Mouse (Mus musculus) adrenal gland, adult 18-20 months (tissue): ENCODE measurements around the gene Polr2a. TPM values are rescaled to one million over a fixed set of nuclear protein-coding genes. Genes with fewer than 3 reads are reported as not detected.
"Not testable (repeated sequence)": the region's sequence is repeated elsewhere in the genome, so short reads cannot be mapped to it uniquely, and the experiment has no call there.

Source experiments
- DNase-seq, 2 experiments: peaks; one replicate each; pipeline ENCODE4 v3.0.0; 2021 to 2022; ENCODE audit warnings: low spot score in 2 of 2
- total RNA-seq, 2 experiments: library from RNA; stranded (reverse); gene quantifications; 1 replicate in 1 of 2; 2 replicates in 1 of 2; pipeline ENCODE4 v1.2.3; 2021

The Polr2a gene
- total RNA-seq, 2 experiments from 2014 or later: 55.4 to 79.7 TPM

DNA sequence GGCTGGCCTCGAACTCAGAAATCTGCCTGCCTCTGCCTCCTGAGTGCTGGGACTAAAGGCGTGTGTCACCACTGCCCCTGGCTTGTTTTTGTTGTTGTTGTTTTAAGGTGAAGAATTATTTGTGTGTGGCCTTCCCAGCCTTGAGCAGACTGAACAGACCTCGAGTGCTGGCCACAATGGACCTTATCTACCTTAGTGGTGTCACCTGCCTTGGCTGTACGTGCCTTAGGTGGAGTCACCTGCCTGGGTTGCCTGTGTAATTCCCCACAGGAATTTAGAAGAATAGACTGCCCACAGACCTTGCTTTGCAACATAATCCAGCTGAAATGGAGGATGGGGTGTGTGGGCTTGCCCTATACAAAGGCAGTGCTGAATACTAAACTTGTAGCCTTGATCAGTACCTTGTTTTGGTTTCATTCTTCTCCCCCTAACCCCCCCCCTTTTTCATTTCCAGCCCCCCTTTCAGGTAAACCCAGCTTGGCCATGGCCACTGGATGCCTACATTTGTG, 50.5 kb downstream of the Polr2a start:
- no peak for DNase-seq

DNA sequence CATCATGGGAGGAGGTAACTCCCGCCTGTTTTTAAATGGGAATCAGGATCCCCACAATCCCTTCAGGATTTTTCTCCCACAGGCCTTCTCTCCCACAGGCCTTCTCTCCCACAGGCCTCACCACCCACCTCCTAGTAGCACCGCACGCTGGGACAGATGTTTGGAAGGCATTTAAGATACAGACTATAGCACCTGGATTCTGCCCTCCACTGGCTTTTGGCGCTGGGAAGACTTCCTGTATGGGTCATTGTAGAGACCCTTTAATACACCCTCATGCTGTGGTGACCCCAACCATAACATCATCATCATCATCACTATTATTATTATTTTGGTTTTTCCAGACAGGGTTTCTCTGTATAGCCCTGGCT, 51.0 kb downstream of the Polr2a start:
- no peak for DNase-seq

- peak; percentile 50 to 57 for DNase-seq
Measured at GRCm38 (mm10) chr11:69706775-69707479, 51.5 kb downstream of the Polr2a start.

DNA sequence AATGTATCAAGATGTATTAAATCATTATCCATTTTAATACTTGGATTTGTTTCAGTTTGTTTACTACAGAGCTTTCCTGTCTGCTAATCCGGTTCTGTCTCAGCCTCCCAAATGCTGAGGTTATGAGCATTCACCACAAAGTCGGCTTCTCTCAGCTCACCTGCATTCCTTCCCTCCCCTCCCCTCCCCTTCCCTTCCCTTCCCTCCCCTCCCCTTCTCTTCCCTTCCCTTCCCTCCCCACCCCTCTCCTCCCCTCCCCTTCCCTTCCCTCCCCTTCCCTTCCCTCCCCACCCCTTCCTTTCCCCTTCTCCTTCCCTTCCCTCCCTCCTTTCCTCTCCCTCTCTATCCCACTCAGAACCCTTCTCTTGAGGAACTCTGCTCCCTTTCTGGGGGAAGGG, 53.8 kb downstream of the Polr2a start:
- DNase-seq: no peak

DNA sequence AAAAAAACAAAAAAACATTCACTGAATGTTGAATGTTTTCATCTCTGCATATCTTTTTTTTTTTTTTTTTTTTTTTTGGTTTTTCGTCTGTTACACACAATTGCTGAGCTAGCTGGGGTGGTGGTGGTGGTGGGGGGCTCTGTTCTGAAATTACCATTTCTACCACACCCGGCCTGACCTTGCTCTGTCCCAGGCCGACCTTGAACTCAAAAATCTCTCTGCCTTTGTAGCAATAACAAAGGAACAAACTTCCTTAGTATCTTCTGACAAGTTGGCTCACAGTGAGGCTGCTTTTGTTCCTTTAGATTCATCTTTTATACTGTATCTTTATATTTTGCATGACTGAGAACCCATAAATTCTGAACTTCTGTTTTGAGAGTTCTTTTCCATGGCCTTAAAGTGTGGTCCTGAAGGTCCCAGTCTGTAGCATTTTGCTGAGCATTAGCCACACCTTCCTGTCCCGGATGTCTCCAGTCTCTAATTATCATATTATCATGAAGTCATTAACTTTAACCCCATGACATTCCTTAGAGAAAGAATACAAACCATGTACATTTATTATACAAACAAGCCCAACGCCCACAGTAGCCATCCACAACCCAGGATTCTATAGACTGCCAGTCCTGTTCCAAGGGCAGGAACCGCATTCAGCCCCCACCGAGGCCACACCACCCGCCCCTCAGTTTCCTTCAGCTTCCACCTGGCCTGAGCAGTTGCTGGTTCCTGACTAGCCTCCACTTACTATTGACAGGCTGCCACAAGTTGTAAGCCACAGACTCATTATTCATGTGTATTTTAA, 54.4 kb downstream of the Polr2a start:
- DNase-seq: no peak

- not testable (repeated sequence) for DNase-seq
Measured at GRCm38 (mm10) chr11:69703381-69703780, 55.1 kb downstream of the Polr2a start.

GRCm38 (mm10) chr11:69702886-69703285, 55.6 kb downstream of the Polr2a start:
- not testable (repeated sequence) for DNase-seq

DNA sequence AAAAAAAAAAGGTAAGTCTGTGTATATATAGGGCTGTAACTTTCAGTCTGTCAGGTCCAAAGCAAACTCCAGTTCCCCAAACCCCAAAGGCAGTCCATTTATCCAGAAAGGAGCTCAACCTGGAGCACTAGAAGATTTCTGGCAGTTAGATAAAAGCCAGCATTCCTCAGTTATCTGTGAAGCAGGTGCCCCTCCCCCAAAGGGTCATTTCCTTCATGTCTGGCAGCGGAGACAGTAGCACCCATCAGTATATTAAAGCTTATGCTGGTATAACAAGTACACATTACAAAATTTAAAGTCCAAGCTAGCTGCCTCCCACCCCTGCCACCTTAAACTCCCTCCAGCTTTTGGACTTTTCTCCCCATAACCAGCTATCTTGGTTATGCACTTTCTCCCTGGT, 58.8 kb downstream of the Polr2a start:
- DNase-seq: no peak

GRCm38 (mm10) chr11:69698574-69698973, 59.9 kb downstream of the Polr2a start:
- DNase-seq: no peak

- DNase-seq: no peak
Measured at GRCm38 (mm10) chr11:69697396-69697795, 61.0 kb downstream of the Polr2a start.

- peak; percentile 72 to 77 for DNase-seq
Measured at GRCm38 (mm10) chr11:69695361-69696181, 62.9 kb downstream of the Polr2a start, which contains the start of the genes Tnfsf12 and Tnfsfm13. Gene Tnfsf12, minus strand, starts transcription at chr11:69695849. Gene Tnfsfm13, minus strand, starts transcription at chr11:69696098.

DNA sequence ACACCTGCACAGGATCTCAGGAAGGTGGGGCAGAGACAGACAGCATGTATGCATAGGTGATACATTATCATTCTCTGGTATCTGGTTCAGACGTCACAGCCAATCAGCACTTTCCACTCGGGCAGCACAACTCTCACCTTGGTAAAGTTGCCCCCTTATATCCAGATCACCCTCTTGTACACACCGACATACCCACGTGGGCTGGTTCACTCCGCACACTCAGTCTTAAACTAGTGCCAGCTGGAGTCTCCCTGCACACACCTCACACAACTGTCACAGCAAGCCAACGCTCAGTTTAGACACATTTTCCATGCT, 63.4 kb downstream of the Polr2a start:
- DNase-seq: no peak

GRCm38 (mm10) chr11:69693421-69693965, 64.9 kb downstream of the Polr2a start:
- DNase-seq: no peak

GRCm38 (mm10) chr11:69692863-69693262, 65.6 kb downstream of the Polr2a start:
- no peak for DNase-seq

GRCm38 (mm10) chr11:69692196-69692811, 66.1 kb downstream of the Polr2a start:
- DNase-seq: no peak

- DNase-seq: no peak
Measured at GRCm38 (mm10) chr11:69689891-69690290, 68.5 kb downstream of the Polr2a start.

DNA sequence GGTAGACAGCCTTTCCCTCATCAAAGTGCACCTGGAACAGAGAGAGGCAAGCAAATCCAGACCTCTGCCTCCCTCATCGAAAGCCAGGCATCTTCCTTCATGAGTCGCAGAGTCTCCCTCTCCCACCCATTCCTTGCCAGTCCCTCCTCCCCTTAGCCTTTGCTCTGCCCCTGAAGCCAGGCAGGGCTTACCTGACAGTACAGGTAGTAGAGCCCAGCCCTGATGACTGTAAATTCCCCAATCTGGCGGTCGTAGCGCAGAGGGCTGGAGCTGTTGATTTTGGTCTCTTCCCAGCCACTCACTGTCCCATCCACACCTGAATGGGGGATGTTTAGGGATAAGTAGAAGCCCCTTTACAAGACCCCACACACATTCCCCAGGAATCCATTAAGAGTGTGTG, 71.4 kb downstream of the Polr2a start:
- no peak for DNase-seq

DNA sequence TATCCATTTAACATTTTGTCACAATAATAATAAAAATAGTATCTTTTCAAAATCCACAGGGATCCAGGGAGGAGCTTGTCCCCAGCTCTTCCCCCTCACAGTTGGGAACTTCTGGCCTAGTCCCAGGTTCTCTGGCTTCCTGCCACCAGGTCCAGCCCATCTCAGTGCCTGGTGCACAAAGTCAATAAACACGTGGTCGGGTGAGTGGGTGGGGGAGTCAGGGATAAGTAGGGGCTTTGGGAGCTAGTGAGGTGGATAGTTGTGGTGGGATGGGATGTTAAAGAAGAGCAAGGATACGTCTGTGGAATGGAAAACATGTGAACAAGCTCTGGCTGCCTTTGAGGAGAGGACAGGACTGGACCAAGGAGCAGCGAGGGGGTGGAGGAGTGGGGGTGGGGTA, 72.1 kb downstream of the Polr2a start:
- peak in 1 of 2 experiments; percentile 61 for DNase-seq

GRCm38 (mm10) chr11:69685526-69686148, 72.8 kb downstream of the Polr2a start, which contains the start of gene Tnfsf13:
Gene Tnfsf13, minus strand, starts transcription at chr11:69685784.
- DNase-seq: peak in 1 of 2 experiments; percentile 45

- DNase-seq: no peak
Measured at GRCm38 (mm10) chr11:69684936-69685335, 73.5 kb downstream of the Polr2a start.
